Mouse (Mus musculus): ENCODE data around the gene Hdac10. TPM values are rescaled to one million over a fixed set of nuclear protein-coding genes. Genes with fewer than 3 reads are reported as not detected.
A peak's percentile ranks its signal among the peaks of the same experiment; 100 is the strongest.

Gene Hdac10
- total RNA-seq, 4 experiments from 2014 or later = 5.4 to 8.2 (median 7.2) TPM

DNA sequence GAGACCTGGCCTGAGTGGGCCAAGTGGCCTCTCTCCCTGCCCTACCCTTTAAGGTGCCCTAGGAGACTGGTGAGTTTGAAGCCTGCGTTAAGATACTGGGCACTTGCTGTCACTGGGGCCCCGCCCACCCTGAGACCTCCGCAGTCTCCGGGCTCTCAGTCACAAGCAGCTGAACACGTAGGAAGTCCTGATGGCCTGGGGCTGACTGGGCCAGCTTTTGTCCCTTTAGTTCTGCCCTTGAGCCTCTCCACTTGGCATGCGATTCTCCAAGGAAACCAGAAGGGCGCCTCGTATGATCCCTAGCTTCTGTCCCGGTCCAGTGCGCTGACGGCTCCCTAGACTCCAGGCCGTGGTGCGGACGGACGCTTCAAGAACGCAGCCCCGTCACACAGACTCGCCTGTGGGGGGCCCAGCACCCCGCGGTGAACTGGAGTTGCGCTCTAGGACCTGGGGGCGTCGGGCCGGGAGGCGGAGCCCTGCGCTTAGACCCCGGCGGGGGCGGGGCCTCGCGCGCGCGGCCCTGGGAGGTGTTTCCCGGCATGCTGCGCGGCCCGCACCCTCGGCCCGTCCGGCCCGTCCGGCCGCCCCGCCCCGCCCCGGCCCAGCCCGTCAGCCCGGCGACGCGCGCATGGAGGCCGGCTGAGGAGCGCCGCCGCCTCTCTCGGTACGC is 52.9 kb downstream of the Hdac10 start:
- peak; percentile 77 to 81 for DNase-seq (ENCODE audit: low spot score in 2 of 2)

DNA sequence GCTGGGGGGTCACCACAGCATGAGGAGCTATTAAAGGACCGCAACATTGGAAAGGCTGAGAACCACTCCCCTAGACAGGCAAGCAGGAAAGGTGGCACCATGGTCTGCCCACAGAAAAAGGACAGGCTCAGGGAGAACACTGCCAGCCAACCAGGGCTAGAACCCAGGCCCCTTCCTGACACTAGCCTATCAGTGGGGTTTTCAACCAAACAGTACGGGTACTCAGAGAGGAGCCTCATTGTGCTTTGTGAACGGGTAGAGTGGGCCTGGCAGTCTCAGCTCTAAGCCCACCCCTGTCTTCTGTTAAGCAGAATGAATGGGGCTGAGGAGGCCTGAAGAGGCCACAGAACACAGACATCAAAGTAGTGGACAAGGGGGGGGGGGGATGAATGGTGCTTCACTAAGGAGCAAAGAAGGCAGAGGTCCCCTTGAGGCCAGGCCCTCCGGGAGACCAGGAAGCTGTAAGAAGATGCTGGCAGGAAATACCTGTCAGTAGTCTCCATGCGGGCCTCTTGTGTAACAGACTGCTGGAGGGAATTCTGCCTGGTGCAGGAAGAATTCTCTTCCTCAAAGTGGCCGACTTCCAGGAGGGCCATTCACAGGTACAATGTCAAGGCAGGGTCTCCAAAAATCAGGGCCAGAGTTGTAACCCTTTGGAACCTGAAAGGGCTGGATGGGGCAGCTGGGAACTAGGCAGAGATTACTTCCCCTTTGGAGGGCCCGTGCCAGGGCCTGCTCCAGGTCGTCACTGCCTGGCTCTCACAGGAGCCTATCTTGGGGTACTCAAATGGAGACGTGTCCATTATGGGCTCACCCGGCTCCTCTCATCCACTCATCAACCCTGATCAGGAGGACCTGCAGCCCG is 53.7 kb downstream of the Hdac10 start, which contains the start of gene Trabd:
Gene Trabd (plus strand): TSS at position 512 of the 865 bp plus-strand sequence.
- no peak for DNase-seq (ENCODE audit: low spot score in 2 of 2)

DNA sequence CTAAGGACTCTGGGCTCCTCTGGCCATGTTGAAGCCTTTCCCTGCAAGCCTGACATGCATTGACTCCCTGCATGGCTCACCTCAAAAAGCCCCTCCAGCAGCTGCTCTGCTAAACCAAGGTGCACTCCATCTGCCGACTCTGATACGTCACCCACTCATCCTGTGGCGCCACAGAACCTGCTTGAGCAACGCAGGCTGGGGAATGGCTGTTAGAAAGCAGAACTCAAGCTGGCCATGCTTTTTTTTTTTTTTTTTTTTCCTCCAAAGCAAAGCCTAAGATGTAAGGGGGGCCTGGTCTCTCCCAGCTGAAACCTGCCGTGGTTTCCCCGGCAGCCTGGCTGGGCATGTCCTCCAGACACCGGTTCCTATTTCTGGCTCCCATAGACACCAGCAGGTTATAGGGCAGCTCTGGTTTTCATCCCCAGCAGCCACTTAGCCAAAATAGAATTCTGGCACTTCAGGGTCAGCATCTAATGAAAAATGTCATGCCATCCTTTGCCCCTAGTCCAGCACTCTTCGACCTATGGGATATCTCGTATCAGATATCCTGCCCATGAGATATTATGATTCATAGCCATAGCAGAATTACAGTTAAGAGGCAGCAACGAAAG is 54.4 kb downstream of the Hdac10 start:
- no peak for DNase-seq (ENCODE audit: low spot score in 2 of 2)

Small RNAs within 50 kb of the gene (microRNA-seq; reads per million reads assigned to microRNA genes)
- not detected for gene Mir7118

Other genes starting within 250 kb of the Hdac10 start
- gene Ttll8, start 174.3 kb downstream of the Hdac10 start, total RNA-seq (2022) = not detected
- under 1 TPM in 1 of 4 experiments, not detected in 3; 0.09 TPM for gene Mlc1, start 149.7 kb downstream of the Hdac10 start, total RNA-seq (2022)
- not detected for gene Mov10l1, start 145.8 kb downstream of the Hdac10 start, total RNA-seq (2022)
- not detected for gene Panx2, start 69.0 kb downstream of the Hdac10 start, total RNA-seq (2022)
- 10 to 100 TPM; 31.9 to 40.9 (median 33.1) TPM for gene Trabd, start 53.6 kb downstream of the Hdac10 start, total RNA-seq (2022)
- 10 to 100 TPM; 12.2 to 16.6 (median 12.8) TPM for gene Selenoo, start 39.6 kb downstream of the Hdac10 start, total RNA-seq (2022)
- 1 to 10 TPM; 7.4 to 7.9 (median 7.6) TPM for gene Tubgcp6, start 5.6 kb downstream of the Hdac10 start, total RNA-seq (2022)
- gene Mapk12, start 12.0 kb upstream of the Hdac10 start, total RNA-seq (2022) = 100 to 1,000 TPM; 123 to 153 (median 139) TPM
- 1 to 10 TPM in 2 of 4 experiments, under 1 TPM in 2; 0.70 to 1.3 (median 0.97) TPM for gene Mapk11, start 20.9 kb upstream of the Hdac10 start, total RNA-seq (2022)
- 1 to 10 TPM; 4.5 to 6.3 (median 5.3) TPM for gene Plxnb2, start 52.1 kb upstream of the Hdac10 start, total RNA-seq (2022)
- gene Dennd6b, start 67.8 kb upstream of the Hdac10 start, total RNA-seq (2022) = 1 to 10 TPM; 8.3 to 9.4 (median 9.2) TPM
- gene Ppp6r2, start 82.9 kb upstream of the Hdac10 start, total RNA-seq (2022) = 100 to 1,000 TPM in 3 of 4 experiments, 10 to 100 TPM in 1; 97.2 to 102 (median 101) TPM
- gene Sbf1, start 186.6 kb upstream of the Hdac10 start, total RNA-seq (2022) = 100 to 1,000 TPM in 1 of 4 experiments, 10 to 100 TPM in 3; 64.8 to 105 (median 72.5) TPM
- gene Adm2, start 194.0 kb upstream of the Hdac10 start, total RNA-seq (2022) = not detected
- gene Miox, start 205.7 kb upstream of the Hdac10 start, total RNA-seq (2022) = not detected
- 10 to 100 TPM; 10.8 to 16.9 (median 13.5) TPM for gene Lmf2, start 227.0 kb upstream of the Hdac10 start, total RNA-seq (2022)
- 10 to 100 TPM; 43.4 to 46.6 (median 45.1) TPM for gene Ncaph2, start 227.0 kb upstream of the Hdac10 start, total RNA-seq (2022)
- 10 to 100 TPM; 13.1 to 15.5 (median 14.1) TPM for gene Sco2, start 245.1 kb upstream of the Hdac10 start, total RNA-seq (2022)
- gene Tymp, start 248.3 kb upstream of the Hdac10 start, total RNA-seq (2022) = under 1 TPM; 0.34 to 0.51 (median 0.47) TPM

Measured in gastrocnemius, adult 8-10 months (tissue).